Mouse (Mus musculus): ENCODE measurements around the gene Irf2bp1.

GRCm38 (mm10) chr7:19016042-19016441 is 12.2 kb downstream of the Irf2bp1 start:
- TF ChIP-seq POLR2A (IDR thresholded peaks at IDR 0.05; ENCODE audit: low read depth, low read length) (no peak), CTCF (conservative IDR thresholded peaks at IDR 0.05; ENCODE audit: insufficient read depth, insufficient read length, low read depth, low read length) (no peak)

All from kidney, adult 2 months (tissue).